Mouse (Mus musculus) embryonic facial prominence, embryonic 12.5 days (tissue): ENCODE data around the gene Polg. TPM values are rescaled to one million over a fixed set of nuclear protein-coding genes. Genes with fewer than 3 reads are reported as not detected.

ENCODE experiments used
- ATAC-seq: fragments of 200-750 bp; cut with Nextera tagmentation; 2 replicates; pipeline ENCODE4 v1.8.0; 2017; ENCODE audit not compliant: insufficient number of reproducible peaks, insufficient read depth, low FRiP score, low TSS enrichment
- H3K27ac ChIP-seq: fragments of 300-500 bp; sonication (generic); 2 replicates; pipeline ENCODE4 v1.5.1; 2016; ENCODE audit warnings: mild to moderate bottlenecking
- H3K27me3 ChIP-seq: fragments of 300-500 bp; sonication (generic); 2 replicates; pipeline ENCODE4 v1.6.1; 2016; ENCODE audit warnings: mild to moderate bottlenecking, moderate library complexity
- H3K36me3 ChIP-seq: fragments of 300-500 bp; sonication (generic); 2 replicates; pipeline ENCODE4 v1.6.1; 2016; ENCODE audit warnings: mild to moderate bottlenecking
- H3K4me1 ChIP-seq: fragments of 300-500 bp; sonication (generic); 2 replicates; pipeline ENCODE4 v1.6.1; 2016
- H3K4me2 ChIP-seq: fragments of 300-500 bp; sonication (generic); replicated peaks from 2 replicates; pipeline ENCODE4 v1.6.1; 2016; ENCODE audit warnings: mild to moderate bottlenecking, moderate library complexity
- H3K4me3 ChIP-seq: fragments of 300-500 bp; sonication (generic); 2 replicates; pipeline ENCODE4 v1.5.1; 2016; ENCODE audit warnings: mild to moderate bottlenecking
- H3K9ac ChIP-seq: fragments of 300-500 bp; sonication (generic); 2 replicates; pipeline ENCODE4 v1.6.1; 2016; ENCODE audit warnings: mild to moderate bottlenecking, moderate library complexity
- H3K9me3 ChIP-seq: fragments of 300-500 bp; sonication (generic); 2 replicates; pipeline ENCODE4 v1.6.1; 2016; ENCODE audit warnings: mild to moderate bottlenecking, moderate library complexity
- WGBS: fragments of 180-500 bp; shearing (Covaris S2); methylation state at CpG from one replicate; pipeline ENCODE4 v1.1.7; 2016; 5-methylcytosine and 5-hydroxymethylcytosine counted together
- polyA plus RNA-seq: library from polyadenylated mRNA; unstranded; fragments of >200 nt; fragmentation: Nextera tagmentation; extraction: Ambion mirVana; gene quantifications from 2 replicates; pipeline ENCODE4 v1.2.1, GENCODE M21; 2016

Gene Polg
- polyA plus RNA-seq, 1 experiment from 2014 or later, result 42.3 TPM

GRCm38 (mm10) chr7:79461721-79462120 is 4.4 kb downstream of the Polg start:
- H3K27ac ChIP-seq, result no peak overlapping the region
- no peak overlapping the region for H3K4me3 ChIP-seq
- no peaks in the 10 kb centered on the region for H3K9me3 ChIP-seq
- H3K4me2 ChIP-seq, result no peak overlapping the region
- no peak overlapping the region for H3K9ac ChIP-seq
- no peak for ATAC-seq
- WGBS, result 92% methylated on average over 10 of the region's 10 CpGs
- peaks cover 9% of the 10 kb centered on the region for H3K27me3 ChIP-seq
- peaks cover 11% of the 10 kb centered on the region for H3K4me1 ChIP-seq
- H3K36me3 ChIP-seq, result peaks cover 62% of the 10 kb centered on the region

GRCm38 (mm10) chr7:79447486-79447885 is 18.7 kb downstream of the Polg start:
- no peak overlapping the region for H3K4me2 ChIP-seq
- H3K4me1 ChIP-seq, result no peaks in the 10 kb centered on the region
- H3K27me3 ChIP-seq, result no peaks in the 10 kb centered on the region
- ATAC-seq, result no peak
- no peak overlapping the region for H3K4me3 ChIP-seq
- H3K9me3 ChIP-seq, result no peaks in the 10 kb centered on the region
- H3K9ac ChIP-seq, result no peak overlapping the region
- H3K27ac ChIP-seq, result no peak overlapping the region
- peaks cover 73% of the 10 kb centered on the region for H3K36me3 ChIP-seq
- WGBS, result 91% methylated on average over 3 of the region's 3 CpGs

GRCm38 (mm10) chr7:79447048-79447447 is 19.1 kb downstream of the Polg start:
- H3K27ac ChIP-seq, result no peak overlapping the region
- H3K4me2 ChIP-seq, result no peak overlapping the region
- no peak for ATAC-seq
- H3K4me1 ChIP-seq, result no peaks in the 10 kb centered on the region
- H3K27me3 ChIP-seq, result no peaks in the 10 kb centered on the region
- no peak overlapping the region for H3K4me3 ChIP-seq
- H3K9me3 ChIP-seq, result no peaks in the 10 kb centered on the region
- peaks cover 68% of the 10 kb centered on the region for H3K36me3 ChIP-seq
- H3K9ac ChIP-seq, result no peak overlapping the region
- WGBS, result 83% methylated on average over 2 of the region's 2 CpGs

DNA sequence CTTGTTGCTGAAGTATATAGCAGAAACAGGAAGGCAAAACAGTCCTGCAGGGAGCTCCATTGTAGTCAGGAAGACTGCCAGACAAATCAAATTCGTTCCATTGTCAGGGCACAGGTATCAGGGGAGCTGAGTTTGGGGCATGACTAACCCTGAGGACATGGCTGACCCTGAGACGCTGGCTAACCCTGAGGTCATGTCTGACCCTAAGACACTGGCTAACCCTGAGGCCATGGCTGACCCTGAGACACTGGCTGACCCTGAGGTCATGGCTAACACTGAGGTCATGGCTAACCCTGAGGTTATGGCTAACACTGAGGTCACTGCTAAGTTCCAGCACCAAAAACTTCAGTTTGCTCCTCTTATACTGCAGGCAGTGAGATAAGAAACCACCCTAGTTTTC is 26.1 kb downstream of the Polg start:
- ATAC-seq, result no peak
- H3K36me3 ChIP-seq, result peaks cover 28% of the 10 kb centered on the region

GRCm38 (mm10) chr7:79428243-79428642 is 37.9 kb downstream of the Polg start:
- H3K9me3 ChIP-seq, result no peaks in the 10 kb centered on the region
- H3K4me3 ChIP-seq, result no peak overlapping the region
- H3K9ac ChIP-seq, result no peak overlapping the region
- no peak overlapping the region for H3K27ac ChIP-seq
- H3K4me1 ChIP-seq, result no peaks in the 10 kb centered on the region
- ATAC-seq, result no peak
- no peaks in the 10 kb centered on the region for H3K27me3 ChIP-seq
- WGBS, result 55% methylated on average over 5 of the region's 5 CpGs
- H3K4me2 ChIP-seq, result no peak overlapping the region
- H3K36me3 ChIP-seq, result peaks cover 7% of the 10 kb centered on the region; the same call in 1 of the 2 replicates

More for the DNA sequence above, 26.1 kb downstream of the Polg start:
- Histone ChIP-seq H3K9ac (no peak overlapping the region), H3K4me2 (no peak overlapping the region), H3K27ac (no peak overlapping the region), H3K27me3 (no peaks in the 10 kb centered on the region), H3K9me3 (no peaks in the 10 kb centered on the region), H3K4me3 (no peak overlapping the region), H3K4me1 (no peaks in the 10 kb centered on the region)
- WGBS, result 46% methylated on average over 2 of the region's 2 CpGs

GRCm38 (mm10) chr7:79425804-79426203 is 40.4 kb downstream of the Polg start:
- no peak for ATAC-seq
- no peaks in the 10 kb centered on the region for H3K4me1 ChIP-seq
- no peaks in the 10 kb centered on the region for H3K9me3 ChIP-seq
- no peaks in the 10 kb centered on the region for H3K27me3 ChIP-seq
- 88% methylated on average over 10 of the region's 10 CpGs for WGBS
- H3K36me3 ChIP-seq, result peaks cover 7% of the 10 kb centered on the region; the same call in 1 of the 2 replicates
- no peak overlapping the region for H3K27ac ChIP-seq
- H3K4me3 ChIP-seq, result no peak overlapping the region
- H3K4me2 ChIP-seq, result no peak overlapping the region
- H3K9ac ChIP-seq, result no peak overlapping the region

DNA sequence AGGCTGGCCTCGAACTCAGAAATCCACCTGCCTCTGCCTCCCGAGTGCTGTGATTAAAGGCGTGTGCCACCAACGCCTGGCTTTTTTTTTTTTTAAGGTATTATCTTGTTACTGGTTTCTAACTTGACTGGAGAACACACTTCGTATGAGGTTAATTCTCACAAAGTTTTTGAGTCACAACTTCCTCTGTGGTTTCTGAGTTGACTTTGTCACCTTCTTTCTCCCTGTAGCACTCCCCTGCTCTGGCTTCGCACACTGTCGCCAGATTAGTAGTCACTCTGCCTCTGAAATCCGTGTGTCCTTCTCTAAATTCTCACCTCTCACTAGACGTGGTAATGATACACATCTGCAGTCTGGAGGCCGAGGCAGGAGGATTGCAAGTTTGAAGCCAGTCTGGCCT is 43.3 kb downstream of the Polg start:
- no peaks in the 10 kb centered on the region for H3K4me1 ChIP-seq
- H3K4me2 ChIP-seq, result no peak overlapping the region
- H3K36me3 ChIP-seq, result peaks cover 7% of the 10 kb centered on the region; the same call in 1 of the 2 replicates
- no peak overlapping the region for H3K9ac ChIP-seq
- no peaks in the 10 kb centered on the region for H3K27me3 ChIP-seq
- no peaks in the 10 kb centered on the region for H3K9me3 ChIP-seq
- ATAC-seq, result no peak
- H3K27ac ChIP-seq, result no peak overlapping the region
- whole genome bisulfite sequencing, result 90% methylated on average over 10 of the region's 10 CpGs
- no peak overlapping the region for H3K4me3 ChIP-seq

- WGBS, result 90% methylated on average over 7 of the region's 7 CpGs
- H3K36me3 ChIP-seq, result peaks cover 4% of the 10 kb centered on the region; the same call in 1 of the 2 replicates
- no peak overlapping the region for H3K9ac ChIP-seq
- H3K4me2 ChIP-seq, result no peak overlapping the region
- ATAC-seq, result no peak
- H3K4me1 ChIP-seq, result no peaks in the 10 kb centered on the region
- no peaks in the 10 kb centered on the region for H3K9me3 ChIP-seq
- no peaks in the 10 kb centered on the region for H3K27me3 ChIP-seq
- H3K4me3 ChIP-seq, result no peak overlapping the region
- H3K27ac ChIP-seq, result no peak overlapping the region
Observed at GRCm38 (mm10) chr7:79419950-79420349, 46.2 kb downstream of the Polg start.

DNA sequence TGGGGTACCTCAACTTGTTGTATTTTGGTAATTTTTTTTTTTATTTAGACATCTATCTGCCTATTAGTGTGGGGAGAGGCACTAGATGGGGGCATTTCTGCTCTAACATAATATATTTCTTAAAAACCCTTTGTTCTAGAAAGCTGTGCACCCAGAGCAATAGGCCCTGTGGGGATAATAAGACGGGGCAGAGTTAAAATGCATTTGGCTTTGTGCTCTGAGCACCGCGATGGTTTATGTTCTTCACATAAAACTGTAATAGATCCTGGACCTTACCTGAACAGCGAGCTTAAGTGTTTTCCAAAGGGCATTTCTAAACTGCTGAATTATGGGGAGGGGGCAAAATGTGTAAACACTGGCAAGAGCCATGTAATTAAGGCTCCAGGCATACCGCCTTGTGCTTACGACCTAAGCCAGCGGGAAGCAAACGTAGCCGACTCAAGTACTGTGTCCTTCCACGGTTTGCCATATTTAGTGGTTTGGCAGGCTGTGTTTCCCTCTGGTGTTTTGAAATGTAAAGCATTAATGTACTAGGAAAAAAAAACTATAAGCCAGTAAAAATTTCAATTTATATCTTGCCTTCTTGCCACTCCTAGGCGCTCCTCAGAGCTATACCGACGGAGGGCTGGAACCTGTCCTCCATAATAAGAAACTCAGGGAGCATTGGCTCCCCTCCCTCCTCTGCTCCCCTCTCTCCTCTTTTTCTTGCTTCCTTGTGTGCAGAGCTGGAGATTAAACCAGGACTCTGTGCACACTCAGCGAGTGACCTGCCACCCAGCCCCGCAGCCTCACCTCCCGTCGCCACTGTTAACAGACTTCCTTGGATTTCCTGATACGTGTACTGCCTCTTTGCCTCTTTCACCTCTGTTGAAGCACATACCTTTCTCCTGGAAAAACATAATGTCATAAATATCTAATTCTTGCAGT is 51.5 kb downstream of the Polg start:
- Histone ChIP-seq H3K36me3 (no peaks in the 10 kb centered on the region; the same call in 1 of the 2 replicates), H3K27ac (no peak overlapping the region), H3K27me3 (no peaks in the 10 kb centered on the region), H3K4me2 (no peak overlapping the region), H3K4me1 (no peaks in the 10 kb centered on the region), H3K4me3 (no peak overlapping the region), H3K9ac (no peak overlapping the region), H3K9me3 (no peaks in the 10 kb centered on the region)
- 86% methylated on average over 18 of the region's 18 CpGs for WGBS
- no peak for ATAC-seq

- Histone ChIP-seq H3K4me2 (no peak overlapping the region), H3K27me3 (no peaks in the 10 kb centered on the region), H3K9ac (no peak overlapping the region), H3K27ac (no peak overlapping the region), H3K9me3 (no peaks in the 10 kb centered on the region), H3K4me3 (no peak overlapping the region), H3K4me1 (no peaks in the 10 kb centered on the region), H3K36me3 (no peaks in the 10 kb centered on the region)
- 80% methylated on average over 3 of the region's 3 CpGs for WGBS
- no peak for ATAC-seq
Observed at GRCm38 (mm10) chr7:79400296-79400695, 65.9 kb downstream of the Polg start.

DNA sequence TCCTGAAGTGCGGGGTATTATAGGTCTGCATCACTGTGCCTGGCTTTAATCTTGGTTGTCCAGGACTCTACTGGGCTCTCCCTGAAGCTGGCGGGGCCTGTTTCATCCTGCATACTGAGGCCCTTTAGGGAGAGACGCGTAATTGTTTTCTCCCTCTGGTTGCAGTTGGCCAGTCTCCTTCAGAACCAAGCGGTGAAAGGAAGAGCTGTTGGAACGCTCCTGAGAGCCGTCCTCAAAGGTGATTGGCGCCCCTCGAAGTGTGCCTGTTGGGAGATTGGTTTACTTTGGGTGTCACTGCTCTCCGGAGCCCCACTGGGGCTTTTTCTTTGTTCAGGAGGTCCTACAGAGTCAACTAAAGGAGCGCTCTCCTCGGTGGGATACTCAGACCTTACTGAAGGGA is 67.2 kb downstream of the Polg start:
- WGBS, result 75% methylated on average over 12 of the region's 12 CpGs
- H3K27ac ChIP-seq, result no peak overlapping the region
- no peaks in the 10 kb centered on the region for H3K4me1 ChIP-seq
- no peak for ATAC-seq
- H3K27me3 ChIP-seq, result no peaks in the 10 kb centered on the region
- no peak overlapping the region for H3K4me2 ChIP-seq
- no peaks in the 10 kb centered on the region for H3K9me3 ChIP-seq
- H3K4me3 ChIP-seq, result no peak overlapping the region
- H3K36me3 ChIP-seq, result no peaks in the 10 kb centered on the region
- no peak overlapping the region for H3K9ac ChIP-seq

- H3K4me3 ChIP-seq, result no peak overlapping the region
- no peak overlapping the region for H3K27ac ChIP-seq
Observed at GRCm38 (mm10) chr7:79398426-79398825, 67.7 kb downstream of the Polg start.

More at GRCm38 (mm10) chr7:79398426-79398825, 67.7 kb downstream of the Polg start:
- Histone ChIP-seq H3K4me2 (no peak overlapping the region), H3K27me3 (no peaks in the 10 kb centered on the region), H3K36me3 (no peaks in the 10 kb centered on the region), H3K4me1 (no peaks in the 10 kb centered on the region), H3K9me3 (no peaks in the 10 kb centered on the region), H3K9ac (no peak overlapping the region)
- ATAC-seq, result no peak
- WGBS, result 84% methylated on average over 8 of the region's 8 CpGs
